Mouse (Mus musculus): ENCODE data around the gene Cdkal1. TPM values are rescaled to one million over a fixed set of nuclear protein-coding genes. Genes with fewer than 3 reads are reported as not detected.

Cdkal1 gene
- total RNA-seq, 1 experiment from 2014 or later, result 68.2 TPM

DNA sequence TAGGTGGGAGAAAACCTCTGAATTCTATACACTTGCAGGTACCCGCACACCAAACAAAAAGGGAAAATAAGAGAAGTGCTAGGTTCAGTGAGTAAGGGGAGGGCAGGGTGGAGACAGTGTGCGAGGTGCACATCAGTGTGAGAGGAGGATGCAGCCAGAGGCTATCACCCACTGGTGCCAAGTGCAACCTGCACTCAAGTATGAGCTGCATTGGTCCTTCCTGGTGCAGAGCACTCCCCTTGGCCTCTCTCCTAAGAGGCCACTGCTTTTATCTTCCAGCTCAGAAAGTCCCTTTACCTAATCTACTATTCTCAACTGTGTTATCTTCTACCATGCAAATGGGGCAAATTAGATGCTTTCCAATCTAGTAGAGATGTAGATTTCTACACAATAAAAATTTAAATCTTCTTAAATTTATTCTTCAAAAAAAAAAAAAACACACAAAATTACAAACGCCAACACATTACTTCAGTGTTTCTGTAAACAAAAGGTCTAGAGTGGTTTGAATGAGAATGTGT lies 238.8 kb downstream of the Cdkal1 start:
- ATAC-seq (ENCODE audit: extremely low read depth, insufficient number of reproducible peaks, low FRiP score, poor library complexity, severe bottlenecking), result no peak

DNA sequence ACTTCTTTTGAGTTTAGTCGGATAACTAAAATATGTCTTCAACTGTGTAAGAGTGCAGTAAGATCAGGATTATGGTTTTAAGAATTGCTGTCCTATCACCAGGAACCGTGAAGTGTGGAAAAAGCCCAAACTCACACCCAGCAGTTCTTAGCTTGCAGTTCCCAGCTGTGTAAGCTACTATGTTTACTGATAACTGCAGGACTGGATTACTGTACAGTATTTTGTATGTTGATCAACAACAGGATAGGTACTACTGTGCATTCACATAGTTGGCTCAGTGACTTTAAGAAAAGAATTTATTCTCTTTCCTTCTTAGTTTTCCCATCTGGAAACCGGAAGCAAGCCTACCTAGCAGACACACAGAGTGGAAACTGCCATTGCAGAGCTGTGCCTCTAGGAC lies 239.5 kb downstream of the Cdkal1 start:
- ATAC-seq (ENCODE audit: extremely low read depth, insufficient number of reproducible peaks, low FRiP score, poor library complexity, severe bottlenecking), result no peak

DNA sequence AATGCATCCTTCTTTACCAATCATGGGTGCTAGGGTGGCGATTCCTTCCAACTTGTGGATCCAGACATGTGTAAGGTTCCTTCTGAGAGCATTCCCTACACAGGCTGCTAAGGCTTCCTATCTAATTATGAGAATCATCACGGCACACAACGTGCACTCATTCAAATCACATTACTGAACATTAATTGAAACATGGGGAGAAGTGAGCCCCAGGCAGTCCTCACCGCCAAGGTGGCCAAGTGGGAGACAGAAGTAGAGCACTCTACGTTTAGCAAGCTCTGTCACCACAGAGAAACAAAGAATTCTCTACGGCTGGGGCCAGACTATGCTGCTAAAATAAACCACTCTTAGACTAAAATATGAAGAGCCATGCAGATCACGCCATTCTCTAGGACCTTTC lies 240.4 kb downstream of the Cdkal1 start:
- ATAC-seq (ENCODE audit: extremely low read depth, insufficient number of reproducible peaks, low FRiP score, poor library complexity, severe bottlenecking), result no peak

DNA sequence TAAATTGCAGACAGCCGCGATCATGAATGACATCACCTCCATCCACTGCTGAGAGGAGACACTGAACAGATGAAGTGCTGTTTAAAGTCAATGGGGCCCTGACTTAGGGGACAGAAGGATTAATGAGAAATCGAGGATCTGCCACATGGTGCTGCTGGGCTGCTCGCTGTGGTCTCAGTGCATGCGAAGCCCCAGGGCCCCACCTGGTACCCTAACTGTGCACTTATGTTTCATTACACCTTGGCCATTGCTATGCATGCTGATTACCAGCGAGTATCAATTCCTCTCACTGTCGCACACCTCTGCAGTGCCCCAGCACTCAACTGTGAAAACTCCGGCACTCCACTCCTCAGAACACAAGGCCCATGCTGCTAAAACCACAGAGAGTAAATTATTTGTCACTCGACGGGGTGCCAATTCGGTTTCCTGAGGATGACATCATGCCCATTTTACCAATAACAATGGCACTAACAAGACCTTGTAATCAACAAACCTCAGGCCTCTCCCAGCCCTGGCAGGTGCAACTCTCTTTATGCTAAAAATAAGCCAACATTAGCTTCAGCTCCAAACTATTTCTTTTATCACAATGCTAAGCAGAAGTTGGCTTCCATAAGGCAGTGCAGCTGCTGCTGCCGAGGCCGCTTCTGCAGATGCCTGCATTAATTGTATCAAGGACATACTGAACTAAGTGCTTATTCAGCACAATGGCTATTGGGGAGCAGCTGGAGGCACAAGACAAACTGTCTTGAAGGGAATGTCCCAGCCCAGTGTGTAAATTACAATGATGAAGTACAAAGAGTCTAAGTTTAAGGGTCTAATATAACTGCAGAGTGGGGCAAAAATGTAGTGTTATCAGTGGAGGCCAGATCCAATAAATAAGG lies 245.2 kb downstream of the Cdkal1 start:
- ATAC-seq (ENCODE audit: extremely low read depth, insufficient number of reproducible peaks, low FRiP score, poor library complexity, severe bottlenecking), result no peak

DNA sequence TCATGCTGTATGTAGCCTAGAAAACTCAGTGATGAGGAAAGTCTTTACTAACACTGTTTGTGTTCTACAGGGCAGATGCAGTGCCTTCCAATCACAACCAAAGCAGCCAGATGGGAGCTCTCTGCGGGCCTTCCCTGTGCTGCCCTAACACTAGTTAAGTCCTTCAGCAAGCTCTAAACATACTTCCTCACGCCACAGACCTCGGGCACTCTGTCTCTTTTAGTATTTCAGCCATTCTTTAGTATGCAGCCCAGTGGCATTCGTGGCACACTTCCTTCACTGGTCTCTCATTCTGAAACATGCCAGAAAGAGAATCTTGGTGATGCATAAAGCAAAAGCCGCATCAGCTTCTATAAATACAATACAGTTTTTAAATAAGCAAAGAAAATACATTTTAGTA lies 246.0 kb downstream of the Cdkal1 start:
- no peak for ATAC-seq (ENCODE audit: extremely low read depth, insufficient number of reproducible peaks, low FRiP score, poor library complexity, severe bottlenecking)

DNA sequence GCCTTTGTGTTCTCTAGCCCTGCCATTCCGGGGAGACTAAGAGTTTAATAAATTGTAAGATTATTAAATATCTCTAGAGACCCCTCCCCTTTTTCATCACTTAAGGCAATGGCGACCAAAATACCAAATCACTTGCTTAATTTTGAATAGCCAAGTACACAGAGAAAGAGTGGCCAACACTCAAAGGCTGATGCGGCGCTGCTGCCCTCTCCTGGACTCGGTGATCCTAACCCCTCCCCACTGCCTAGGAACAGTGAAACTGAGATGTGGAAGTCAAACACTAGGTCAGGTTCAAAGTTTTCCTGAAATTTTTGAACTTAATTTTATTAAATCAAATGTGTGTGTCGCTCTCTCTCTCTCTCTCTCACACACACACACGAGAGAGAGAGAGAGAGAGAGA lies 251.2 kb downstream of the Cdkal1 start:
- ATAC-seq (ENCODE audit: extremely low read depth, insufficient number of reproducible peaks, low FRiP score, poor library complexity, severe bottlenecking), result no peak

DNA sequence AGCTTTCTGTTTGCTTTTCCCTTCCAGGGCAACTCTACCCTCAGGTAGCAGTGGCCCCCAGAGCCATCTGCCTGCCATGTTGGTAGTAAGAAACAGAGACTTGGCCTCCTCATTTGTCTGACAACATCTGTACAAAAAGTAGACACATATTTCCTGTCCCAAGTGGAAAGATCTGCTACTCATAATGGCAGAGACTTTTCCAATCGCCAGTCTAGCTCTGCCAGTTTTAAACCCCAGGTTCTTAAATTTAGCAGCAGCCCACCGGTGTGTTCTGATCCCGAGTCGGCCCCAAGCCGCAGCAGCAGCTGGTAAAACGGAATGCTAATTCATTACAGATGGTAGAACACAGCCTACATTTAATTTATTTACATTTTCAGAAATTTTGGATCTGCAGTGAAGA lies 251.9 kb downstream of the Cdkal1 start:
- ATAC-seq (ENCODE audit: extremely low read depth, insufficient number of reproducible peaks, low FRiP score, poor library complexity, severe bottlenecking), result no peak

DNA sequence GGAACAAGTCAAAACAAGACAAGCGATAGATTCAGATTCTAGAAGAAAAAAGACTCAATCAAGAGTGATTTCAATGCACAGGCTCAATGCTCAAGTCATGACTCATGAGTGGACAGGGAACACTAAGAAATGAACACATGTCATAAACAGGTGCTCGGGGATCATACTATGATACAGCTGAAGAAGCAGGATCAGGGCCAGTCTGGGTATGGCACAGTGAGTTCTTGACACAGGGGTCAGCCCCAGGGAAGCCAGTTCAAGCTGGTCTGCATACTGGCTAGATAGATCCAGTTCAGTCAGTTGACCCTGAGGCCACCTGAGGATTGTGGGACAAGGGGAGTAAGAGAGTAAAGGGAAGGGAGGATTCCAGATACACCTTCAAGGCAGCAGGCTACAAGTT lies 254.4 kb downstream of the Cdkal1 start:
- no peak for ATAC-seq (ENCODE audit: extremely low read depth, insufficient number of reproducible peaks, low FRiP score, poor library complexity, severe bottlenecking)

DNA sequence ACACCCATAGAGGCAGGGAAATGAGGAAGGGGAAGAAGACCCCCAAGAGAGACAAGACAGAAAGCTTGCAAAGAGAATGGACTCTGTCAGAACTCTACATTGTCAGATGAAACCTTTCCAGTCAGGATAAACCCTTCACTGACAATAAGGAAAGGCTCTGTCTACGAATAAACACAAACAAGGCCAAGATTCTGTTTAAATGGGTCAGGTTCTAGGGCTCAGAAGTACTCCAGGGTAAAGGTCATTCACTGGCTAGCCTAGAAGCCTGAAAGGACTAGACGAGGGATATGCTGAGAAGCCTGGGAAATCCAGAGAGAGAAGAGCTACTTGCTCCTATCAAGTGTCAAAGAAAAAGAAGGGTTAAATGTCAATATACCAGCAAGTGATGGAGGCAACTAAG lies 255.8 kb downstream of the Cdkal1 start:
- no peak for ATAC-seq (ENCODE audit: extremely low read depth, insufficient number of reproducible peaks, low FRiP score, poor library complexity, severe bottlenecking)

DNA sequence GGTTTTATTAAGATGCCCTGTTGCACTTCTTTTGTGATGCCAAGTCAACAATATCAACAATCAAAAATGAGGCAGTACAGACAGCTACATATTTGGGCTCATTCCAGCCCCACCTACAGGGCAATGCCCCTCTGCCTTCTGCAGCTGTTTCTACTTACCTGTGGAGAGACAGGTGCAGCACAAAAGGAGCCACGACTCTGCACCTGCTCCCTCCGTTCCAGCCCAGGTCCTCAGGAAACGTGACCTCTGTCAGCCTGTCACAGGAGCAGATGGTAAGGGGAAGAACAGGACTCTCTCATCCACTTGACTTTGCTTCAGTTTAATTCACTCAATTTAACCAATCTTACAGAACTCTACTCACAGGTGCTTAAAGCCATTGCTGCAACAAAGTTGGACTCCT lies 258.7 kb downstream of the Cdkal1 start:
- no peak for ATAC-seq (ENCODE audit: extremely low read depth, insufficient number of reproducible peaks, low FRiP score, poor library complexity, severe bottlenecking)

DNA sequence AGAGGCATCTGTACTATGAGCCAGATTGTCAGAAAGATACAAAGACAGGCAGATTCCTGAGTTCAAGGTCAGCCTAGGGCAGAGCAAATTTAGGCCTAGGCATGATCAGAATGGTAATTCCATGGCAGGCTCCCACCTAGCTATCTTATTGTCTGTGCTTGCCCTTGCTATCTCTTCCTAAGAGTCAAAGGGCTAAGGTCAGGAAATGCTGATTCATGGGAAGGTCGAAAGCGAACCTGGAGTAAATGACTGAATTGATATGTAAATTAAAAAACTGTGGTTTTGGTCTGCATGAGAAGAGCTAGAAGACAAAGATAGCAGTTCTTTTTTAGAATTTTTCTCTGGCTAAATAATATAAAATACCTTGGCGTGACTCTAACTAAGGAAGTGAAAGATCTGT lies 262.4 kb downstream of the Cdkal1 start:
- ATAC-seq (ENCODE audit: extremely low read depth, insufficient number of reproducible peaks, low FRiP score, poor library complexity, severe bottlenecking), result no peak

DNA sequence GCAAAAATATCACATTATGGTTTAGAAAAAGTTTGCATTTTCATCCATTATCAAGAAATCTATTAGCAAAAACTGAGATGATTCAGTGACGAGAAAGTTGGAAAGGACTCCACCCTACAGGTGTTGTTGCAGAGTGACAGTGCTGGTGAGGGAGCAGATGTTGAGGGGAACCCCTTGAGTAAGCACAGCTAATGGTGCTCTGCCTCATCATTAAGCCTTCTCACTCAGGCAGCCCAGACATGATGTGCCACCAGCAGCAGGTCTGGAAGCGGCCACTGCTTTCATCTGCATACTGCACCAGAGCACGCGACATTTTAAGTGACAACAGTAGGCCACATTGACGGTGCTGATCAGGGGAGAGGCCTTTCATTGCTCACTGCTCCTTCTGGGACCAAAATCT lies 264.8 kb downstream of the Cdkal1 start:
- no peak for ATAC-seq (ENCODE audit: extremely low read depth, insufficient number of reproducible peaks, low FRiP score, poor library complexity, severe bottlenecking)

DNA sequence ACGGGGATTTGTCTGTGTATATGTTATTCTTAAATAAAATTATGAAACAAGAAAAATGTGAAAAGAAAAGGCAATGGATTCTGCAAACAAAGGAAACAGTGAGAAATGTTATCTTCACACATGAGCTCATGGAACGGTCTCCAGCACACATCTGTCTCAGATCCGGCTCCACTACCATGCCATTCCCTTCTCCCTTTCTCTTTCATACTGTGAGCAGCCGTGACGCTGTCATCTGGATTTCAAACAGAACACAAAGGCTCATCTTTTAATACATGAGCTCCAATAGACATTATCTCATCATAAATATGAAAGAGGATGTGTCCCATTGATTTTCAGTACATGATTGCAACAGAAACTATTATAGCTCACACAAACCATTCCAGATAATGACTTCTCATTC lies 265.3 kb downstream of the Cdkal1 start:
- ATAC-seq (ENCODE audit: extremely low read depth, insufficient number of reproducible peaks, low FRiP score, poor library complexity, severe bottlenecking), result no peak

DNA sequence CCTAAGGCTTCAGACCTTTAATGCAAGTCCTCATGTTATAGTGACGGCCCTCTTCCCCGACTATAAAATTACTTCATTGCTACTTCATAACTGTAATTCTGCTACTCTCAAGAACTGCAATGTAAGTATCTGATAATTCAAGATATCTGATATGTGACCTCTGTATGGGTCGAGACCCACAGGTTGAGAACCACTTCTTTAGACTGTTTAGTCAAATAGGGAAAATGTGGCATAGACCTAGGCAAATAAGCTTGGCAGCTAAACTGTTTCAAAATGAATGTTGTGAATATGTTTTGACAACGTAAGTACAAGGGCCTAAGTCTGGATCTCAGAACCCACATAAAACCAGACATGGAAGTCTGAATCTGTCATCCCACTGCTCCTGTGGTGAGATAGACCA lies 266.8 kb downstream of the Cdkal1 start:
- ATAC-seq (ENCODE audit: extremely low read depth, insufficient number of reproducible peaks, low FRiP score, poor library complexity, severe bottlenecking), result no peak

DNA sequence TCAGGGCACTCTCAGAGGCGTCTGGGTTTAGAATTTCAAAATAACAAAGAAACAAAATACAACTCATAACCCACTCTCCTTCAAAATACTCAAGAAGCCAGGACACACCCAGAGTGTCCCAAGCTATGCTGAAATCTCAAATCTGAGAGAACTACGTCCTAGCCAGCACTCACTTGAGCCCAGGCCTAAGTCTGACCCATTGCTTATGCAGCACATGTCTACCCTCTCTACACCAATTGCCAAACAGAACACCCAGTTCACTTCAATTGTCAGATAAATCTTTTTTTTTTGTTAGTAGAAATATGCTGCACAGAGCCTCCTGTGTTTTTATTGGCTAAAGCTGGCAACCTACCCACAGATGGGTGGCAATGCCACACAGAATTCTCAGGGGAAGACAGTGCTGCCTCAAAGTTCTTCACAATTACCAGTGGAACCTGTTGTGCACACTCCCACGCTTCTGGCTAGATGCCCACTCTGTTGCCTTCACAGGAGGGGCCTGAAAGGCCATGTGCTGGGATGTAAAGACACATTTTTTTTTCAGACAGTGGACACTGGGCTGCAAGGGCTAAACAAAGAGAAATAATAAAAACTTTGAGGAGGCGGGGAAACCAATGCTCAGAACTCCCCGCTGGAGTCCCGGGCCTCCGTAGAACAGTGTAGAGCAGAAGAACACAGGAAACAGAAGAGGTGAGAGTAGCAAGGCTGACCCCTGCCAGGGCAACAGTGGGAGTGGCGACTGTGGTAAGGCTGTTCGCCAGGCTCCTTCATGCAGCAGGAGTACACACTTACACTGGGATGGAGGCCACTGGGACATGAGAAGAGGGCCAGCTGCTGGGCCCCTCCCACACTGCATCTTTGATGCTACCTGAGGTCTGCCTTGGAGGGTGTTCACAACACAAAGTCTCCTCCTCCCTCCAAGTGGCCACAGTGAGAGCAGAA lies 273.4 kb downstream of the Cdkal1 start:
- ATAC-seq (ENCODE audit: extremely low read depth, insufficient number of reproducible peaks, low FRiP score, poor library complexity, severe bottlenecking), result no peak

DNA sequence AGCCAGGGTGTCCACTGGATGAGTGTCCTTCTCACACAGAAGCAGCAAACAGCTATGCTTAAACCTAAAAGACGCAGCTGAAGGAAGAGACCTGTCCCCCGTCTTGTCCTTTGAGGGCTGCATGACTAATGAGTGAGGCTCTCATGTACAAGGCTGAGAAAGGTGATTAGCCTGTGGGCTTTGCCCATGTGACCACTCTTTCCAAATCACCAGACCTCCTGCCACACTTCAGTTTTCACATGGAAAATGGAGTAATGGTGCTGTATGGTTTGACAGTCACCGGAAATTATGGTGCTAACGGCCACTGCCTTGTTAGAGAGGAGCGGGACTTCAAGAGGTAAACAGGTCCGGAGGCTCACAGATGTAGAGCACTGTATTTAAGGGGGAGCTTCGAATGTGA lies 274.7 kb downstream of the Cdkal1 start:
- no peak for ATAC-seq (ENCODE audit: extremely low read depth, insufficient number of reproducible peaks, low FRiP score, poor library complexity, severe bottlenecking)

DNA sequence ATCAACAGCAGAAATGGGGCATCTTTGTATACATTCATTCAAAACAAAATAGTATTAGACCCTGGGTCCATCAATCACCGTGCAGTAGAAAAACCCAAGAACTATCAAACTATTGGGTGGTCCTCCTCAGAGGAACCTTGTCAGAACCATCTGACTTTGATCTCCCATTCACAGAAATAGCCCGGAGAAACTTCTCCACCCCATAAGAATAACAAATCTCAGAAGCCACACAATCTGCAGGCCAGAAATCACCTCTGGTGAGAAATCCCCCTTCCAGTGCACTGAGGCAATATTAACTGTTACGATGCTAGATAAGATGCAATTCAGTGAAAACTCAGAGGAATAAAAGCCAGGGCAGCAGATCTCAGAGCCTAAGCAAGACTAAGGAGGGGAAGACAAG lies 275.5 kb downstream of the Cdkal1 start:
- ATAC-seq (ENCODE audit: extremely low read depth, insufficient number of reproducible peaks, low FRiP score, poor library complexity, severe bottlenecking), result no peak

DNA sequence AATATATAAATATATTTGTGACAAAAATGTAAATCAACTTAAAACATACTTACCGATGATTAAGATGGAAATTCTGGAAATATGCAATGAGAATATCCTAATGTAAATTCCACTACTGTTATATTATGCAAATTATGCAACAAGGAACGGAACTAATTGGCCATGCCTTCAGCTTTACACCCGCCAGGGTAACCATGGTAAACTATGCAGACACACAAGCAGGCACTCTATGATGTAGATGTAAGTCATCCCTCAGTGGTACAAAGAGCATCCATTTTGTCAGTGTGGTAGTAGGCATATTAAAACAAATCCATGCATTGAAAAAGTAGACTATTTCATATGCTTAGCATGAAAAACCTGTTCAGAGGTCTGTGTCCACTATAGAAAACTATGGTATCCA lies 276.9 kb downstream of the Cdkal1 start:
- no peak for ATAC-seq (ENCODE audit: extremely low read depth, insufficient number of reproducible peaks, low FRiP score, poor library complexity, severe bottlenecking)

DNA sequence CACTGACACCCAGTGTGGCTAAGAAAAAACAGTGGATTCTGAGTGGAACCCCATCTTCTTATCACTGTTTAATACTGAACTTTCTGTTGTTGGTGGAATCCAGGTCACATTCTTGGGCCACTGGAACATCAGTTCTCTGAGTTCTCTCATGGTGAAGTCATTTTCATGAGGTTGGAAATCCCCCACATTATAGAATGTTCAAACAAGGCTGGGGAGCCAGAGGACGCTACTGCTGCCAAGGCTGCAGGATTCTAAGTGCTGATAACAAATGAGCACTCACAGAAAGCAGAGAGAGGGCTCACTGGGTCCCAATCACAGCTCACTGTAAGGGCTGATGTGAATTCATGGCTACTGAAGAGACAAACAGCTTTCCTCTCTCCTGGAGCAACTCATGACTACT lies 280.7 kb downstream of the Cdkal1 start:
- ATAC-seq (ENCODE audit: extremely low read depth, insufficient number of reproducible peaks, low FRiP score, poor library complexity, severe bottlenecking), result no peak

DNA sequence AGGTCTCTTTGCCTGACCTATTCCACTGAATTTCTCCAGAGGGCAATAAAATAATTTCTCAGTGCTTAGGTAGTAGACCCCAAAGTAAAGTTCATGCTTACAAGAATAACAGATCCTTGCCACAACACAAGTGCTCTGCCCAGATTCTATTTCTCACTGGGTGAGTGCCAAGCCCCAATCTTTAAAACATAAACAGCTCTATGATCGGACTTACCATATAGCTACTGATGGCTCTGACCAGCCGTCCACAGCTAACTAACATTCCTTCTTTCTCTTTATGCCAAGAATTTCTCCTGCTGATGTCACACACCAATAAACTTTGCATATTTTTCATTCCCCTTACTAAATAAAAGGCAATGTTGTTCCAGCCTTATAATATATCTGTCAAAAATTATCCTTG lies 283.0 kb downstream of the Cdkal1 start:
- no peak for ATAC-seq (ENCODE audit: extremely low read depth, insufficient number of reproducible peaks, low FRiP score, poor library complexity, severe bottlenecking)

Measured in neutrophil, adult 5-6 weeks (primary cell).